Mouse (Mus musculus) adrenal gland, adult 2 months (tissue): ENCODE data around the gene Pir. TPM values are rescaled to one million over a fixed set of nuclear protein-coding genes. Genes with fewer than 3 reads are reported as not detected.

Experiments
- polyA plus RNA-seq: library from polyadenylated mRNA; depleted of rRNA; stranded (reverse); fragments of >200 nt; gene quantifications from 2 replicates; pipeline ENCODE4 v1.2.3, GENCODE M21; 2012; rRNA removed
- total RNA-seq, 2 experiments: library from RNA; stranded (reverse); gene quantifications; 2 replicates each; pipeline ENCODE4 v1.2.3; 2021

Gene Pir
- total and polyA plus RNA-seq, 3 experiments = 2.2 to 6.9 (median 5.6) TPM

Other genes starting within 250 kb of the Pir start
- 10 to 100 TPM; 22.5 to 49.6 TPM for gene Car5b, start 241.4 kb upstream of the Pir start, total RNA-seq
- 5.0 and 10.2 TPM in 2 replicates for gene Car5b, start 241.4 kb upstream of the Pir start, polyA plus RNA-seq
- gene Siah1b, start 192.9 kb upstream of the Pir start, total RNA-seq = 1 to 10 TPM; 5.4 to 7.3 TPM
- 5.7 and 6.1 TPM in 2 replicates for gene Siah1b, start 192.9 kb upstream of the Pir start, polyA plus RNA-seq
- gene Cltrn, start 180.5 kb upstream of the Pir start, total RNA-seq = under 1 TPM in 1 of 2 experiments, not detected in 1; 0.24 TPM
- not detected in 2 replicates for gene Cltrn, start 180.5 kb upstream of the Pir start, polyA plus RNA-seq
- gene Ace2, start 130.0 kb upstream of the Pir start, total RNA-seq = 1 to 10 TPM; 5.3 to 8.7 TPM
- 0.31 and 0.37 TPM in 2 replicates for gene Ace2, start 130.0 kb upstream of the Pir start, polyA plus RNA-seq
- under 1 TPM; 0.17 to 0.66 TPM for gene Bmx, start 11.2 kb upstream of the Pir start, total RNA-seq
- gene Bmx, start 11.2 kb upstream of the Pir start, polyA plus RNA-seq = 0.03 TPM in 1 of 2 replicates, not detected in the other
- gene Vegfd, start 104.0 kb downstream of the Pir start, total RNA-seq = 10 to 100 TPM; 24.7 to 51.8 TPM
- gene Vegfd, start 104.0 kb downstream of the Pir start, polyA plus RNA-seq = 10.4 and 23.3 TPM in 2 replicates
- 10 to 100 TPM in 1 of 2 experiments, 1 to 10 TPM in 1; 5.1 to 10.9 TPM for gene Piga, start 150.4 kb downstream of the Pir start, total RNA-seq
- gene Piga, start 150.4 kb downstream of the Pir start, polyA plus RNA-seq = 1.1 and 1.4 TPM in 2 replicates
- under 1 TPM in 1 of 2 experiments, not detected in 1; 0.20 TPM for gene Asb11, start 167.6 kb downstream of the Pir start, total RNA-seq
- gene Asb11, start 167.6 kb downstream of the Pir start, polyA plus RNA-seq = 0.08 and 0.13 TPM in 2 replicates
- not detected for gene Asb9, start 237.0 kb downstream of the Pir start, total RNA-seq
- gene Asb9, start 237.0 kb downstream of the Pir start, polyA plus RNA-seq = not detected in 2 replicates